Mouse (Mus musculus) myocyte (in vitro differentiated cells): ENCODE measurements around the gene Vmn1r103.
"Not testable (repeated sequence)": the region's sequence is repeated elsewhere in the genome, so short reads cannot be mapped to it uniquely, and the experiment has no call there.

ENCODE experiments used
- E2F4 ChIP-seq: IDR thresholded peaks from one replicate; pipeline ENCODE4 v1.6.1; 2011; ENCODE audit warnings: mild to moderate bottlenecking, control low read depth, moderate library complexity; ENCODE audit not compliant: insufficient read depth
- MAX ChIP-seq: IDR thresholded peaks from one replicate; pipeline ENCODE4 v1.6.1; 2011; ENCODE audit warnings: low read depth, mild to moderate bottlenecking, control low read depth
- MYOD1 ChIP-seq, 3 experiments: IDR thresholded peaks; one replicate each; pipeline ENCODE4 v1.6.1; 2011; ENCODE audit warnings: control low read depth in 2 of 3, low read depth in 2 of 3, mild to moderate bottlenecking in 2 of 3, moderate library complexity in 1 of 3; ENCODE audit not compliant: insufficient read length in 2 of 3, control insufficient read depth in 1 of 3
- MYOG ChIP-seq, 3 experiments: IDR thresholded peaks; one replicate each; pipeline ENCODE4 v1.6.1; 2011; ENCODE audit warnings: control low read depth in 2 of 3, low read depth in 2 of 3, mild to moderate bottlenecking in 2 of 3; ENCODE audit not compliant: insufficient read length in 2 of 3, control insufficient read depth in 1 of 3, insufficient read depth in 1 of 3
- POLR2A ChIP-seq: IDR thresholded peaks from one replicate; pipeline ENCODE4 v1.6.1; 2011; ENCODE audit warnings: low read depth, mild to moderate bottlenecking, control low read depth, moderate library complexity; ENCODE audit not compliant: insufficient read length
- SRF ChIP-seq: IDR thresholded peaks from one replicate; pipeline ENCODE4 v1.6.1; 2011; ENCODE audit warnings: low read depth; ENCODE audit not compliant: control insufficient read depth, insufficient read length
- TCF12 ChIP-seq: IDR thresholded peaks from one replicate; pipeline ENCODE4 v1.6.1; 2011; ENCODE audit warnings: mild to moderate bottlenecking, control low read depth; ENCODE audit not compliant: poor library complexity, insufficient read depth, severe bottlenecking
- TCF3 ChIP-seq: IDR thresholded peaks from one replicate; pipeline ENCODE4 v1.6.1; 2011; ENCODE audit warnings: low read depth, control low read depth; ENCODE audit not compliant: insufficient read length
- USF1 ChIP-seq: IDR thresholded peaks from one replicate; pipeline ENCODE4 v1.6.1; 2011; ENCODE audit warnings: low read depth, mild to moderate bottlenecking, control low read depth, moderate library complexity

DNA sequence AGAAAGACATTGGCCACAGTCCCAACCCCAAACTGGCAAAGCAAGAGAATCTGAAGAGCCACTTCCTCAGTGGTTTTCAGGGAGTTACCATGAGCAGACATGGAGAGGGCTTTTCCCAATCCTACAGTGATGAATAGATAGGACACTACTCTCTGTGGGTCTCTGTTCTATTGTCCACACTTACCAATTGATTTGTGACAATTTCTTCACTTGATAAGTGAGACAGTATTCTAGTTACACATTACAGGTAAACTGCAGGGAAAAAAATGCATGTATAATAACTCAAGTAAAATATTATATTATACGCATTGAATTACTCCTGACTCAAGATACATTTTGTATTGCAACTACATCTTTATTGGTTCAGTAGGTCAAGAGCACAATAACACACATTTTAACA lies 35.3 kb upstream of the Vmn1r103 start, which contains the start of gene Gm5726:
- TF ChIP-seq TCF12; MYOD1 (IDR thresholded peaks at IDR 0.05; ENCODE audit: control insufficient read depth in 1 of 3, insufficient read length in 2 of 3, low read depth in 2 of 3); MAX; POLR2A; E2F4; USF1; MYOG (IDR thresholded peaks at IDR 0.05; ENCODE audit: control insufficient read depth in 1 of 3, insufficient read depth in 1 of 3, insufficient read length in 2 of 3, low read depth in 2 of 3); SRF; TCF3: not testable (repeated sequence)
